Mouse (Mus musculus) ES-E14 (cell line): Measurements from ENCODE around the gene Txndc11. TPM values are rescaled to one million over a fixed set of nuclear protein-coding genes. Genes with fewer than 3 reads are reported as not detected.

ENCODE experiments used
- DNase-seq: peaks from one replicate; pipeline ENCODE4 v3.0.0-alpha.2; 2013; ENCODE audit warnings: low read depth, low spot score
- H3K27ac ChIP-seq: 2 replicates; pipeline ENCODE4 v1.5.1; 2012; ENCODE audit warnings: low read depth, mild to moderate bottlenecking, low read length, moderate library complexity, mixed read lengths; ENCODE audit not compliant: poor library complexity, insufficient read depth, severe bottlenecking
- H3K36me3 ChIP-seq: 2 replicates; pipeline ENCODE4 v1.6.1; 2012; ENCODE audit warnings: mild to moderate bottlenecking, low read length, moderate library complexity, mixed read lengths; ENCODE audit not compliant: control insufficient read depth, poor library complexity, insufficient read depth, severe bottlenecking
- H3K4me1 ChIP-seq, 2 experiments: fragments of 150-350 bp in 1 of 2; sonication (generic) in 1 of 2; 2 replicates each; pipeline ENCODE4 v1.6.1; 2012; ENCODE audit warnings: low read length in 2 of 2, mild to moderate bottlenecking in 1 of 2, mixed read lengths in 1 of 2; ENCODE audit not compliant: control insufficient read depth in 2 of 2, insufficient read depth in 2 of 2, poor library complexity in 1 of 2
- H3K4me3 ChIP-seq, 2 experiments: fragments of 150-350 bp in 1 of 2; sonication (generic) in 1 of 2; 2 replicates each; pipeline ENCODE4 v1.5.1; 2012; ENCODE audit warnings: low read length in 2 of 2, low read depth in 1 of 2, mild to moderate bottlenecking in 1 of 2, mixed read lengths in 1 of 2; ENCODE audit not compliant: insufficient read depth in 1 of 2, poor library complexity in 1 of 2, severe bottlenecking in 1 of 2
- H3K9ac ChIP-seq: 2 replicates; pipeline ENCODE4 v1.6.1; 2012; ENCODE audit warnings: low read depth, mild to moderate bottlenecking, low read length, mixed read lengths; ENCODE audit not compliant: poor library complexity, insufficient read depth, severe bottlenecking
- H3K9me3 ChIP-seq: fragments of 150-350 bp; sonication (generic); 2 replicates; pipeline ENCODE4 v1.6.1; 2012; ENCODE audit warnings: low read depth, mild to moderate bottlenecking, low read length; ENCODE audit not compliant: control insufficient read depth, insufficient read depth
- CHD2 ChIP-seq: IDR thresholded peaks from 2 replicates; pipeline ENCODE4 v1.6.1; 2014; ENCODE audit warnings: mild to moderate bottlenecking, low read depth, low read length, inconsistent platforms
- HCFC1 ChIP-seq: IDR thresholded peaks from 2 replicates; pipeline ENCODE4 v1.6.1; 2012; ENCODE audit warnings: low read length, inconsistent platforms, borderline replicate concordance; ENCODE audit not compliant: insufficient read depth
- MAFK ChIP-seq: IDR thresholded peaks from 2 replicates; pipeline ENCODE4 v1.6.1; 2014; ENCODE audit warnings: mild to moderate bottlenecking, low read depth, low read length, inconsistent platforms; ENCODE audit not compliant: insufficient read depth
- ZC3H11A ChIP-seq: IDR thresholded peaks from 2 replicates; pipeline ENCODE4 v1.6.1; 2012; ENCODE audit warnings: low read depth, mild to moderate bottlenecking, inconsistent platforms, low read length, borderline replicate concordance
- ZNF384 ChIP-seq: IDR thresholded peaks from 2 replicates; pipeline ENCODE4 v1.6.1; 2012; ENCODE audit warnings: low read depth, low read length, inconsistent platforms
- in situ Hi-C, 2 experiments: fragments of 600-800 bp; cut with MboI; formaldehyde crosslinking; loops; one replicate each; pipeline ENCODE4 v1.15.1; 2025; ENCODE audit warnings: low sequenced_read_pairs in 2 of 2, inconsistent platforms in 1 of 2; ENCODE audit not compliant: unreplicated experiment in 2 of 2
- total RNA-seq: library from RNA; depleted of rRNA; stranded (reverse); fragments of 300-350 nt; gene quantifications from 2 replicates; pipeline ENCODE4 v1.2.3, GENCODE M21; 2012

Txndc11 gene
- total RNA-seq, 1 experiment: 26.0 TPM

DNA sequence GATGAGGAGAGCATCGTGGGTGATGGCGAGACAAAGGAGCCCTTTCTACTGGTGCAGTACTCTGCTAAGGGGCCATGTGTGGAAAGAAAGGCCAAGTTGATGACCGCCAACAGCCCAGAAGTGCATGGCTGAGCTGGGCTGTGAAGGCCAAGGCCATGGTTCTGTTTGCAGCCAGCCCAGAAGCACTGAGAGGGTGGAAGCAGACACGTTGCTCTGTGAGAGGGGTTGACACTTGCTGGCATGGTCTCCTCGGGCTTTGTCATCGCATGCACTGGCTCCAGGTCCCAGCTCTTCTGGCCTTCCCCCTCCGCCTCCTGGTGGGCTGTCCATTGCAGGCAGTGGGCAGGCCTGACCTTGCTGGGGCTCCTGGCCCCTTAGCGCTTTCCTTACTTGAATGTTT is 62.0 kb downstream of the Txndc11 start:
- Histone ChIP-seq H3K4me3 (no peak overlapping the region), H3K9ac (no peak overlapping the region), H3K9me3 (no peaks in the 10 kb centered on the region), H3K36me3 (peaks cover 5% of the 10 kb centered on the region), H3K4me1 (peaks cover 0 to 12% of the 10 kb centered on the region in 2 experiments; a peak in 2 of 4 replicates), H3K27ac (no peak overlapping the region)
- in situ Hi-C loops: no loop called here
- no peak for TF ChIP-seq ZNF384
- no peak for TF ChIP-seq HCFC1
- no peak for TF ChIP-seq ZC3H11A
- TF ChIP-seq CHD2: no peak
- no peak for TF ChIP-seq MAFK
- DNase-seq: no peak

DNA sequence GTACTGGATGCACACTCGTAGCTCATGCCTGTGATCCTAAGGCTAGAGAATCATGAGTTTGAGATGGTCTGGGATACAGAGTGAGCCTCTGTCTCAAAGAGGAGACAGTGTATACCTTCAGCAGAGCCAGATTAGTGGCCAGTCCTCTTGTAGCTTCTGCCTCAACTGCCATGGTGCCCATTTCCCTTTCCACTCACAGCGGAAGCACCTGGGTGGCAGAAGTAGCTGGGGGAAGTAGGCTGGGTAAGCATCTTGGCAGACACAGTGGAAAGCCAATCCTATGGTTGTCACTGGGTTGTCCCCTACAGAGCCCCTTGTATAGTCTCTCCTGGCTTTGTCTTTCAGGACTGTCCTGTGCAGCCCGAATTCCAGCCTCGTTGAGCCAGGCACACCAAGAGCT is 62.6 kb downstream of the Txndc11 start:
- in situ Hi-C loops: no loop called here
- H3K27ac ChIP-seq: no peak overlapping the region
- H3K36me3 ChIP-seq: peaks cover 5% of the 10 kb centered on the region
- H3K9ac ChIP-seq: no peak overlapping the region
- peaks cover 2 to 12% of the 10 kb centered on the region in 2 experiments; a peak in 3 of 4 replicates for H3K4me1 ChIP-seq
- DNase-seq: no peak
- no peak for TF ChIP-seq ZC3H11A
- no peak for TF ChIP-seq CHD2
- no peak for TF ChIP-seq HCFC1
- TF ChIP-seq ZNF384: no peak
- TF ChIP-seq MAFK: no peak
- H3K9me3 ChIP-seq: no peaks in the 10 kb centered on the region
- no peak overlapping the region for H3K4me3 ChIP-seq

DNA sequence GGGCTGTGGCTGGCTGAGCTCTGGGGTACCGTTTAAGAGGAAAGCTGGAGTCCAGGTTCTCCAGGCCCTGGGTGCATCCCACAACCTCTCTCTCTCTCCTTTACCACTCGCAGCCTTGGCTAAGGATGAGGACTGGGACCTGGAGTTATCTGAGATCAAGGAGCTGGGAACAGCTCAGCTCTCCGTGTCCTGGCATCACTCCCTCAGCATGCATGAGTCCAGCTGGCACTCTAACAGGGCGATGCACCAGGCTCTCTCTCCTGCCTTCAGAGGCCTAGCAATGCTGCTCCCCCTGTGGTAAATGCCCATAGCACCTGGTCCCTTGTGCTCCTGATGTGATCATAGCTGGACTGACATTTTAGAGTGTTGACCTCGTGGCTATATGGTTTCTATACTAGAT is 63.3 kb downstream of the Txndc11 start:
- Histone ChIP-seq H3K4me3 (no peak overlapping the region), H3K9ac (no peak overlapping the region), H3K36me3 (peaks cover 5% of the 10 kb centered on the region), H3K9me3 (no peaks in the 10 kb centered on the region), H3K27ac (no peak overlapping the region), H3K4me1 (peaks cover 2 to 12% of the 10 kb centered on the region in 2 experiments; a peak in 3 of 4 replicates)
- TF ChIP-seq ZC3H11A (no peak), HCFC1 (no peak), CHD2 (no peak), ZNF384 (no peak), MAFK (no peak)
- in situ Hi-C loops: no loop called here
- DNase-seq: no peak

DNA sequence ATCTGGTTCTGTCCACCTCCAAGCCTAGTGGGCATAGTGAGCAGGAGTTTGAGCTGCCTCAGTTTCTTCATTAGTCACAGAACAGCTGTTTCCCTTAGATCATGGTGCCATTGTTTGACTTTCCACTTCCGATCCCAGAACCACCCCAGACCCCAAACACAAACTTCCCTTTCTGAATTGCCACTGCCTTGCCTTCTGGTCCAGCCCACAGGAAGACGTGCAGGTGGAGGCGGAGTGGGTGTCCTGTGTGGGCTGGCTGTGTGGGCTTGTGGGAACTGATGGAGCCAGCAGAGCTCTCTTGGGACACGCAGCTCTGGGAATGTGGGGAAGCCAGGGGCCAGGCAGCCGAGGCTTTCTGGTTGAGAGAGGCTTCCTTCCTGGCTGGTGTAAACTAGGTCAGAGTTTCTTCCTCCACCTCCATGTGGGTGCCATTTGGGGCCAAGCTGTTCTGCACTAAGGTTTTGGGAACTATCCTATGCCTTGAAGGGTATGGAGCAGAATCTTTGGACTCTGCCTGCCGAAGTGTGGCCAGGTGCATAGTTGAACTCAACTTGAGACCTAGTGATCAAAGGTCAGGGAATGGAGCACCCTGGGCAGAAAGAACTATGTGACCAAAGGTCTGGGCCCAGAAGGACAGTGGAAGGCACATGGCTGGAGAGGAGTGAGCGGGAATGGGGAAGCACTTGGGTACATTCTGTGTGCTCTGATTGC is 64.6 kb downstream of the Txndc11 start:
- Histone ChIP-seq H3K27ac (no peak overlapping the region), H3K9ac (no peak overlapping the region), H3K9me3 (no peaks in the 10 kb centered on the region), H3K4me3 (no peak overlapping the region), H3K36me3 (peaks cover 5% of the 10 kb centered on the region), H3K4me1 (peaks cover 2 to 12% of the 10 kb centered on the region in 2 experiments; a peak in 3 of 4 replicates)
- DNase-seq: no peak
- in situ Hi-C loops: no loop called here
- TF ChIP-seq CHD2: no peak
- TF ChIP-seq MAFK: no peak
- no peak for TF ChIP-seq ZC3H11A
- no peak for TF ChIP-seq ZNF384
- TF ChIP-seq HCFC1: no peak
